Mouse (Mus musculus): ENCODE results near the gene Prdm2. TPM values are rescaled to one million over a fixed set of nuclear protein-coding genes. Genes with fewer than 3 reads are reported as not detected.

Gene Prdm2
- total and polyA plus RNA-seq, 3 experiments, result 4.3 to 13.5 TPM; not detected in 1

DNA sequence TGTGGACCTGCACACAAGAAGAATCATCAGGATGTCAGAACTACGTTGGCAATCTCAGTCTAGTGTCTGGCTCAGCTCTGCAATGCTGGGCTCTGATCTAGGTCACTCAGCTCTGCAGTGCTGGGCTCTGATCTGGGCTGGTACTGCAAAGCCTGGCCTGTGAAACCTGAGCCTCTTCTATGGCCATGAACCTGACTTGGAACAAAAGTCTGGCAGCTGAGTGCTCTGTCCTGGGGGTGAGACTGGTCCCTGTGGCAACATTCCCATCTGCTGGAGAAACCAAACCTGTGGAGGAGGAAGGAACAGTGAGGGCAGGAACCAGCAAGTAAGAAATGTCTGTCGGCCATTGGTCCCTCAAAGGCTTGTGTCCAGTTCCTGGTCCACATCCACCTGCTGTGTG, 109.0 kb downstream of the Prdm2 start:
- H3K27me3 ChIP-seq (ENCODE audit: control insufficient read depth in 1 of 2, insufficient read depth in 2 of 2, low read length in 2 of 2), result no peaks in the 10 kb centered on the region; a peak in 1 of 4 replicates
- H3K27ac ChIP-seq (ENCODE audit: control insufficient read depth, low read depth, low read length), result no peak overlapping the region
- TF ChIP-seq KAT2A (conservative IDR thresholded peaks at IDR 0.05; ENCODE audit: low read depth, low read length) (no peak), GABPA (IDR thresholded peaks at IDR 0.05; ENCODE audit: low read depth, low read length) (no peak), ZKSCAN1 (IDR thresholded peaks at IDR 0.05; ENCODE audit: low read depth, low read length) (no peak), CHD2 (IDR thresholded peaks at IDR 0.05; ENCODE audit: low read length) (no peak), RAD21 (IDR thresholded peaks at IDR 0.05; ENCODE audit: low read depth, low read length) (no peak)
- H3K36me3 ChIP-seq (ENCODE audit: control insufficient read depth in 1 of 2, insufficient read depth in 2 of 2, low read length in 2 of 2), result peaks cover 0 to 7% of the 10 kb centered on the region in 2 experiments; a peak in 1 of 4 replicates
- no peak overlapping the region for H3K4me3 ChIP-seq (ENCODE audit: control insufficient read depth in 1 of 2, insufficient read depth in 1 of 2, low read depth in 2 of 2, low read length in 2 of 2)
- no peaks in the 10 kb centered on the region for H3K79me2 ChIP-seq (ENCODE audit: control insufficient read depth, insufficient read depth, low read length, poor library complexity)
- no peaks in the 10 kb centered on the region for H3K9me3 ChIP-seq (replicated peaks; ENCODE audit: insufficient read depth, low read length)
- H3K4me1 ChIP-seq (ENCODE audit: control insufficient read depth in 1 of 2, insufficient read depth in 2 of 2, low read length in 2 of 2), result peaks cover 6 to 17% of the 10 kb centered on the region in 2 experiments; a peak in 3 of 4 replicates
- DNase-seq (ENCODE audit: low read depth, low spot score), result no peak
- H3K9ac ChIP-seq (ENCODE audit: control insufficient read depth, low read depth, low read length, poor library complexity, severe bottlenecking), result no peak overlapping the region

DNA sequence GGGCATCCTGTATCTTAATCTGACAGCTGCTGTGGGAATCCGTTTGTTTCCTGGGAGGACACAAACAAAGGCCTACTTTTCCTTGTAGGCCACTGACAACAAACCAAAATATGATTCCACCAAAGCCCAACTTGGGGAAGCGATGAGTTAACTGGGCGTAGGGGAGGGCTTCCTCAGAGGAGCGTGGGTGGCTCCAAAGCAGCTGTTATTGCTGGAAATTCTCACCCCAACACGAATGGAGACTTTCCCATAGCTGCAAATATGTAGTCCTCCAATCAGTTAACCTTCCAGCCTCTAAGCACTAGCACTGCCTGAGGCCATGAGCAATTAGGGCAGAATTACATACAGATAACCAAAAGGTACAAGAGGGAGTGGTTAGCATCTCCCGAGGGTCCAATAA, 112.6 kb downstream of the Prdm2 start:
- no peaks in the 10 kb centered on the region for H3K9me3 ChIP-seq (replicated peaks; ENCODE audit: insufficient read depth, low read length)
- H3K4me3 ChIP-seq (ENCODE audit: control insufficient read depth in 1 of 2, insufficient read depth in 1 of 2, low read depth in 2 of 2, low read length in 2 of 2), result no peak overlapping the region
- H3K27me3 ChIP-seq (ENCODE audit: control insufficient read depth in 1 of 2, insufficient read depth in 2 of 2, low read length in 2 of 2), result no peaks in the 10 kb centered on the region; a peak in 1 of 4 replicates
- no peak overlapping the region for H3K27ac ChIP-seq (ENCODE audit: control insufficient read depth, low read depth, low read length)
- DNase-seq (ENCODE audit: low read depth, low spot score), result no peak
- TF ChIP-seq CHD2 (IDR thresholded peaks at IDR 0.05; ENCODE audit: low read length), result no peak
- no peak for TF ChIP-seq KAT2A (conservative IDR thresholded peaks at IDR 0.05; ENCODE audit: low read depth, low read length)
- TF ChIP-seq MXI1 (IDR thresholded peaks at IDR 0.05; ENCODE audit: low read depth, low read length), result no peak
- no peaks in the 10 kb centered on the region for H3K79me2 ChIP-seq (ENCODE audit: control insufficient read depth, insufficient read depth, low read length, poor library complexity)
- no peaks in the 10 kb centered on the region for H3K36me3 ChIP-seq (ENCODE audit: control insufficient read depth in 1 of 2, insufficient read depth in 2 of 2, low read length in 2 of 2)
- peaks cover 0 to 5% of the 10 kb centered on the region in 2 experiments; a peak in 2 of 4 replicates for H3K4me1 ChIP-seq (ENCODE audit: control insufficient read depth in 1 of 2, insufficient read depth in 2 of 2, low read length in 2 of 2)
- no peak overlapping the region for H3K9ac ChIP-seq (ENCODE audit: control insufficient read depth, low read depth, low read length, poor library complexity, severe bottlenecking)

DNA sequence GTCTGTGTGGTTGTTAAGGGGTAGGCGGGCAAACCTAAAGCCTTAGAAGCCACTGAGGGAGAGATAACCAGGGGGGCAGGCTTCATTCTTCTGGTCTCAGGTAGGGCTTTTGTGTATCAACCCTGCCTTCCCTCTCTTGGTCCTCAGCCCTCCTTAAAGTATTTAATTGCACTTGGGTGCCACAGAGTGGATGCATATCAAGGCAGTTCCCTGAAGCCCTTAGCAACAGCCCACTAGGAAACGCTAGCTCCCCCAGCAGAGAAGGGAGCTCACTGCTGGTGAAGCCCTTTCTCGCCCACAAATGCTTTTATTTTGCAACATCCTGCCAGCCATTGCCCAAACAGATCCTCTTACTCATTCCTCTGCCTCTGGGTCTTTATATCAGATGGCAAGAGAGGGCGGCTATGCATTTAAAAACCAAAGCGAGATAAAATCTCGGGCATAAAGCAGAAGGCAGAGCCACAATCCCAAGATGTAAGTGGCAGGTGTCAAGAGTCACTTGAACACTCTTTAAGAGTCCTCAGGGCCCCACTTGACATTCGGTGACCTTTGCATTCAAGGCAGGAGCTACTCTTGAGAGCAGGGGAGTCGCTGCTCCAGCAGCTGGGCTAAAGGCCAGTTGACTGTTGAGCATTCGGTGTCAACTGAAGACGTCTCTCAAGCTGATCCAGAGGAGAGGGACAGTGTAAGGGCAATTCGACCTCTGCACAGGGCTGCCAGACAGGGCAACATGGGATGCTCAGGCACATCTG, 113.3 kb downstream of the Prdm2 start:
- TF ChIP-seq RCOR1 (IDR thresholded peaks at IDR 0.05; ENCODE audit: low read depth, low read length), result no peak
- no peak for TF ChIP-seq TCF12 (IDR thresholded peaks at IDR 0.05; ENCODE audit: low read depth, low read length)
- no peak for TF ChIP-seq TBP (IDR thresholded peaks at IDR 0.05; ENCODE audit: low read depth, low read length)
- no peak for TF ChIP-seq SIN3A (IDR thresholded peaks at IDR 0.05; ENCODE audit: low read length)
- TF ChIP-seq ETS1 (IDR thresholded peaks at IDR 0.05; ENCODE audit: low read depth, low read length), result no peak
- TF ChIP-seq BHLHE40 (IDR thresholded peaks at IDR 0.05; ENCODE audit: borderline replicate concordance, low read depth, low read length), result no peak
- TF ChIP-seq E2F4 (IDR thresholded peaks at IDR 0.05; ENCODE audit: borderline replicate concordance, low read depth, low read length), result no peak
- TF ChIP-seq GATA1 (IDR thresholded peaks at IDR 0.05; ENCODE audit: low read depth, low read length), result no peak
- no peak for TF ChIP-seq MYB (IDR thresholded peaks at IDR 0.05; ENCODE audit: low read depth, low read length)
- no peak for TF ChIP-seq RAD21 (IDR thresholded peaks at IDR 0.05; ENCODE audit: low read depth, low read length)
- TF ChIP-seq MAFK (IDR thresholded peaks at IDR 0.05; ENCODE audit: borderline replicate concordance, low read depth, low read length), result no peak
- no peak for TF ChIP-seq HCFC1 (IDR thresholded peaks at IDR 0.05; ENCODE audit: low read depth, low read length)
- no peak for TF ChIP-seq ZMIZ1 (IDR thresholded peaks at IDR 0.05; ENCODE audit: low read depth, low read length)
- no peak for TF ChIP-seq ZKSCAN1 (IDR thresholded peaks at IDR 0.05; ENCODE audit: low read depth, low read length)
- no peak for TF ChIP-seq GABPA (IDR thresholded peaks at IDR 0.05; ENCODE audit: low read depth, low read length)
- TF ChIP-seq KAT2A (conservative IDR thresholded peaks at IDR 0.05; ENCODE audit: low read depth, low read length), result no peak
- no peak for TF ChIP-seq ELF1 (IDR thresholded peaks at IDR 0.05; ENCODE audit: low read depth, low read length)
- TF ChIP-seq POLR2AphosphoS2 (IDR thresholded peaks at IDR 0.05; ENCODE audit: low read length), result no peak
- H3K79me2 ChIP-seq (ENCODE audit: control insufficient read depth, insufficient read depth, low read length, poor library complexity), result no peaks in the 10 kb centered on the region
- H3K27me3 ChIP-seq (ENCODE audit: control insufficient read depth in 1 of 2, insufficient read depth in 2 of 2, low read length in 2 of 2), result no peaks in the 10 kb centered on the region; a peak in 1 of 4 replicates
- H3K4me1 ChIP-seq (ENCODE audit: control insufficient read depth in 1 of 2, insufficient read depth in 2 of 2, low read length in 2 of 2), result peaks cover 0 to 5% of the 10 kb centered on the region in 2 experiments; a peak in 2 of 4 replicates
- no peak for DNase-seq (ENCODE audit: low read depth, low spot score)
- no peak overlapping the region for H3K4me3 ChIP-seq (ENCODE audit: control insufficient read depth in 1 of 2, insufficient read depth in 1 of 2, low read depth in 2 of 2, low read length in 2 of 2)
- H3K27ac ChIP-seq (ENCODE audit: control insufficient read depth, low read depth, low read length), result no peak overlapping the region
- no peaks in the 10 kb centered on the region for H3K9me3 ChIP-seq (replicated peaks; ENCODE audit: insufficient read depth, low read length)
- no peaks in the 10 kb centered on the region for H3K36me3 ChIP-seq (ENCODE audit: control insufficient read depth in 1 of 2, insufficient read depth in 2 of 2, low read length in 2 of 2)
- H3K9ac ChIP-seq (ENCODE audit: control insufficient read depth, low read depth, low read length, poor library complexity, severe bottlenecking), result no peak overlapping the region

Data from MEL (cell line).